Comparison of ENCODE assay signal across 8 mouse cellular contexts in genomic region chr9:102643486-102644101, GRCm38 (mm10). TPM values are rescaled to one million over a fixed set of nuclear protein-coding genes. Genes with fewer than 3 reads are reported as not detected.
A peak's percentile ranks its signal among the peaks of the same experiment; 100 is the strongest.
DNase-seq lines count a peak whose midpoint lies in the region; ATAC-seq and TF ChIP-seq lines count a peak whose summit lies in the region.

No protein-coding gene starts in this region.

- no peak overlapping the region for H3K9ac ChIP-seq in intestine, postnatal 0 days (ENCODE audit: low read depth, low read length)

- H3K36me3 ChIP-seq in intestine, postnatal 0 days (ENCODE audit: control insufficient read depth, insufficient read depth), result no peaks in the 10 kb centered on the region

- H3K9me3 ChIP-seq in intestine, postnatal 0 days (ENCODE audit: control insufficient read depth), result no peaks in the 10 kb centered on the region

- WGBS in intestine, postnatal 0 days, result 18% methylated on average over 10 of the region's 10 CpGs

- peak; percentile 79 to 90 for DNase-seq in cerebellum, postnatal 10 days
- no peak for DNase-seq in cerebellum, postnatal 36 days
- peak; percentile 81 for DNase-seq in embryo, embryonic 11.5 days (ENCODE audit: low read depth, low spot score)
- DNase-seq in heart, adult 18-20 months, result peak; percentile 82 to 88
- DNase-seq in lung, adult 18-20 months, result peak; percentile 80 to 83
- peak; percentile 69 for DNase-seq in ovary, postnatal 36 days (ENCODE audit: low spot score)
- DNase-seq in frontal cortex, postnatal 25 days (ENCODE audit: low spot score in 2 of 2), result no peak

- no peaks in the 10 kb centered on the region for H3K27me3 ChIP-seq in intestine, postnatal 0 days (replicated peaks; ENCODE audit: control insufficient read depth, insufficient read depth, low read length)

- H3K4me1 ChIP-seq in intestine, postnatal 0 days (replicated peaks; ENCODE audit: control insufficient read depth, insufficient read depth, low read length), result no peaks in the 10 kb centered on the region; the same call in 1 of the 2 replicates

- H3K4me3 ChIP-seq in intestine, postnatal 0 days (ENCODE audit: low read depth, low read length), result no peak overlapping the region

- H3K27ac ChIP-seq in intestine, postnatal 0 days (ENCODE audit: low read depth, low read length), result peak overlapping the region; percentile 71; the same call in 1 of the 2 replicates

- ATAC-seq in intestine, postnatal 0 days, result peak; percentile 72

- peak overlapping the region; percentile 33; the same call in 1 of the 2 replicates for H3K4me2 ChIP-seq in intestine, postnatal 0 days (replicated peaks; ENCODE audit: low read depth)

- no peak for TF ChIP-seq CTCF in intestine, postnatal 0 days (IDR thresholded peaks at IDR 0.05; ENCODE audit: low read depth)

RNA-seq across cellular contexts. Expression of gene Cep63, which starts 17.3 kb away (rescaled TPM):
- 10 to 100 TPM; 52.5 to 59.4 TPM for total RNA-seq in heart, adult 18-20 months (2021)
- polyA plus RNA-seq in intestine, postnatal 0 days (2015; fragmentation: Nextera tagmentation; extraction: Ambion mirVana), result 25.8 and 30.8 TPM in 2 replicates

RNA-seq across cellular contexts. Expression of gene Anapc13, which starts 17.5 kb away (rescaled TPM):
- total RNA-seq in heart, adult 18-20 months (2021), result 100 to 1,000 TPM; 357 to 368 TPM
- 182 and 204 TPM in 2 replicates for polyA plus RNA-seq in intestine, postnatal 0 days (2015; fragmentation: Nextera tagmentation; extraction: Ambion mirVana)

Comparison
In these comparisons a context has a peak if more than half of its experiments do, and no peak if none do; other contexts are left out.
1. DNase-seq: peak in cerebellum, postnatal 10 days (2 of 2), embryo, embryonic 11.5 days (single experiment), heart, adult 18-20 months (2 of 2), lung, adult 18-20 months (2 of 2) and ovary, postnatal 36 days (single experiment); none in cerebellum, postnatal 36 days (0 of 2) and frontal cortex, postnatal 25 days (0 of 2).